Mouse (Mus musculus) right cerebral cortex, postnatal 36 days (tissue): ENCODE measurements at regions not wholly inside any gene's neighbourhood (a gene's known extent, or its start where the extent isn't known, plus 50 kb on each side); places are given as distances from the start of the nearest gene placed in this dataset.

Experiments
- DNase-seq, 2 experiments: peaks; one replicate each; pipeline ENCODE4 v3.0.0; 2022; ENCODE audit warnings: low spot score in 2 of 2, mixed read lengths in 1 of 2

- DNase-seq = no peak
These were observed 364.1 kb upstream of the Pik3r1 start for GRCm38 (mm10) chr13:102132154-102132553.

GRCm38 (mm10) chr13:102132696-102133095 lies 364.7 kb upstream of the Pik3r1 start:
- no peak for DNase-seq

GRCm38 (mm10) chr13:102135210-102135609 lies 367.2 kb upstream of the Pik3r1 start:
- DNase-seq = no peak

GRCm38 (mm10) chr13:102142986-102143385 lies 375.0 kb upstream of the Pik3r1 start:
- no peak for DNase-seq

DNA sequence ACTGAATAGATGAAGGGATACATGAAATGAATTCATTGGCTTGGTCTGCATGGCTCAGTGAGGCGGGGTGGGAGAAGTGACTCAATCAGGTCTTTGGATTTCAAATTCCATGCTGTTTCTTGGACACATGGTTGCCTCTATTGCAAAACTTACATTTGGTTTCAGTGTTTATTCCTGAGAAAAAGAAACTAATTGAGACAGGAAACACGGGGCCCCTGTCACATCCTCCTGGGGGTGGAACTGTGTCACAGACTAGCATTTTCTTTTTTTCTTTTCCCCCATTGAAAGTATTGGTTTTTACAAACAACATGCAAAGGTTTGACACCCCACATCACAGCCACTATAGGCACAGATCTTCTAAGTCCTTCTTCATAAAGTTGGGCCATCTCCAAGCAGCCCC lies 375.8 kb upstream of the Pik3r1 start:
- DNase-seq = no peak

DNA sequence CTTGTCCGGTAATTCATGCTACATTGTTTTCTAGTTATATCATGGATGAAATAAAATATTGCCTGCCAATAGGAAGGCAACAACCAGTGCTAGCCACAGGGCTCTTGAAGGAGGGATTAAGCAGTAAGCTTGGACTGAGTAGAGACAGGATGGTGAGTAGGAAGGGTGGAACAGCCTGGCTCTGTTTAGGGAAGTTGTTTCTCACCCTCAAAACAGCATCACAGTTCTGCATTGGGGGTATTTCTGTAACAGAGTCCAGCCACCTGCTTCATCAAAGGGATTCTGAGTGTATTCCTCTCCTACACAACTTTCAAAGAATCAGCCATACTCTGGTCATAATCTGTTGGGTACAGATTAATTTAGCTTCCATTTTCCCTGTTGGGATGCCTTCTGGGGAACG lies 380.0 kb upstream of the Pik3r1 start:
- DNase-seq = peak in 1 of 2 experiments; percentile 4

- no peak for DNase-seq
These were observed 386.0 kb upstream of the Pik3r1 start for GRCm38 (mm10) chr13:102153785-102154608.

- DNase-seq = no peak
These were observed 386.5 kb upstream of the Pik3r1 start for GRCm38 (mm10) chr13:102154609-102154899.

GRCm38 (mm10) chr13:102157369-102158130 lies 389.5 kb upstream of the Pik3r1 start:
- no peak for DNase-seq

DNA sequence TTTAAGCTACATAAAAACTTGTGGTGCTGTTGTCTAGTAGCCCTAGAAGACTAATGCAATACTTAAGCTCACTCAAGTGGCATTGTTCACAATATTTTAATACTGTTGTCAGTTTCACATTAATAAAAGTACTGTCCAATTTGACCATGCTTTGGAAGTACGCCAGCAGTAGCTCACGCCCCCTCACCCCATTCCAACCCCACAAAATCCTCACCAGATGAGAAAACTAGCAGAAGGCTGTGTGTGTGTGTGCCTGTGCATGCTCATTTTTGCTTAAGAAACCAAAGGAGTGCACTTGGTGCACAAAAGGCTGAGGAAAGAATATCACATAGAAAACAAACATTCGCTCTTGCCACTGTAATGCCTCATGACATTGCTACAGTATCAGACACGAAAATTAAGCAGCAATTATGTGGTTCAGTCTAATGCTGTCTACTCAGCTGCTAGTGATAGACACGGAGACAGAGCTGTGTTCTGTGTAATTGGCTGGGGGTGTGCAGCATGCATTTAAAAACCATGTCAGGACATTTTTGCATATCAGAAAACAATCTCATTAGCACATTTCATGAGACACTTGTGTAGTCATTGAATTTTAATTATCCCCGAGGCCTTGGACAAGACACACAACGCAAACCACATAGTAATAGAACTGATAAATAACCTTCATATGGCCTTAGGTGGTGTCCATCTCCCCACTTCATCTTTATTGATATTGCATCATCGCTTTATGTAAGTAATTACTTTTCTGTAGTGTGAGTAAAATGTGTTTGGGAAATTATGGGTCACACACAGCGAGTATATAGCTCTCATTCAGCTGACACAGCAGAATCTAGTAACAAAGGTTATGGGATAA lies 405.6 kb upstream of the Pik3r1 start:
- DNase-seq = no peak

DNA sequence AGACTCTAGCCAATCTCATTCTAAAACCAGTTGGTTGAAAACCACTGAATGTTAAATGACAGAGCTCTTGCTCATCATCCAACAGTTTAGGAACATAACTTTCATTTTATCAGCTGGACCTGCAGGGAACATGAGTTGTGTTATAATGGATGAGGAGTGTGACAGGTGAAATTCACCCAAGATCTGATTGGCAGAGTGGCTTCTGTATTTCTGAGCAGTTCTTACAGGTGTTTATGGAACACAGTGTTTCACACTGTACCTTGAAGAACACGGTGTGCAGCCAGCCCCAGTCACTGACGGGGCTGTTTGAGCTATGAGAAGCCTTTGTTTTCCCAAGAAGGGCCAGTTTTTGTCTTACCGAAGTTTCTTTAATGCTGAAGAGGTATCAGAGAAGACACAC lies 406.4 kb upstream of the Pik3r1 start:
- no peak for DNase-seq

DNA sequence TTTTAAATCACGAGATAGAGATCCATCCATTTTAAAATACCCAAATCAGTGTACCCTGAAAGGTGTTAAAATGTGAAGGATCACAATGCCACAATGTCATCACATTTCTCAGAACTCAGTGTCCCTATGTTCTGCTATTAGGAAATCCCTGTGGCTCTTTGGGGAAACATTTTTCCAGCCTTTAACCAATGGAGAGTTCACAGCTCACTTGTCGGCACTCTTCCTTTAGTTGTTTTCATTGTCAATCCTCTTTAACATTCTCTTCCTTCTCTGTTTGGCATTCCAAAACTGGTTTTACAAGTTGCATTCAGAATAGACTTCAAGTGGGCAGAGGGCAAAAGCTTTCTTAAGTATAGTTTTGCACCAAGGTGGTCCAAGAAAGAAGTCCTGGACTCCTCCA lies 406.9 kb upstream of the Pik3r1 start:
- no peak for DNase-seq

DNA sequence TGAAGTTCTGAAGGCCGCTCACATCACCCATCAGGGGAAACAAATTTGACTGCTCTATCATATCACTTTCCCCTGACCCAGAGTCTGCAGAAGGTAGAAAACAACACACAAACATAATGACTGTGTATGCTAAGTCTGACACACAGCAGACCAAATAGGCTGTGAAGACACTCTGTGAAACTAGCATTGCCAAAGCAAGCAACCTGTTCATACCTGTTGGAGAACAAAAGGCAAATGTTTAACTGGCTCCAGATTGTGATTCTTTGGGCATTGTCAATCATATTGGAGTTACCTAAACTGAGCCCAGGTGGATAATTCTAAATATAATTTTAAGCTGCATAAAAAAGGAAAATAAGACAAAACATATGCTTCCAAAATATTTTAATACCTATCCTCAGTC lies 407.4 kb upstream of the Pik3r1 start:
- DNase-seq = no peak

- no peak for DNase-seq
These were observed 408.4 kb upstream of the Pik3r1 start for GRCm38 (mm10) chr13:102176456-102176855.

- no peak for DNase-seq
These were observed 426.7 kb upstream of the Pik3r1 start for GRCm38 (mm10) chr13:102194716-102195115.

GRCm38 (mm10) chr13:102202301-102202700 lies 434.3 kb upstream of the Pik3r1 start:
- DNase-seq = no peak

DNA sequence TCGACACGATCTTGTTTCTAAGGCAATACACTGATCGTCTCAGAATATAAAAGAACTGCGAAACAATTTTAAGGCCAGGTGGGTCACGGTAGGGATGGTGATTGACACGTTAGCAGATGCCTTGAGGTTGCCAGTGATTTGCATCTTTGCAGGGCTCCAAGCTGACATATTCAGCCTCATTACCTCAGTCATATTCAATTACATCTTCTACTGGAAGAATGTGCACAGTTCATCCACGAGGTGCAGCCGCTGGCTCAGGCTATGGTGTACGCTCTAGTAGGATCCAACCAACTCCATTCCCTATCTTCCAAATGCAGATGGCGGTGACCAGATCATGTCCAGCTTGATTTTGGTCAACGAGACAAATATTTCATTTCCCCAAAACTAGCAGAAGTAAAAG lies 450.5 kb upstream of the Pik3r1 start:
- DNase-seq = no peak

GRCm38 (mm10) chr13:102231048-102231447 lies 462.3 kb upstream of the Cd180 start:
- no peak for DNase-seq

DNA sequence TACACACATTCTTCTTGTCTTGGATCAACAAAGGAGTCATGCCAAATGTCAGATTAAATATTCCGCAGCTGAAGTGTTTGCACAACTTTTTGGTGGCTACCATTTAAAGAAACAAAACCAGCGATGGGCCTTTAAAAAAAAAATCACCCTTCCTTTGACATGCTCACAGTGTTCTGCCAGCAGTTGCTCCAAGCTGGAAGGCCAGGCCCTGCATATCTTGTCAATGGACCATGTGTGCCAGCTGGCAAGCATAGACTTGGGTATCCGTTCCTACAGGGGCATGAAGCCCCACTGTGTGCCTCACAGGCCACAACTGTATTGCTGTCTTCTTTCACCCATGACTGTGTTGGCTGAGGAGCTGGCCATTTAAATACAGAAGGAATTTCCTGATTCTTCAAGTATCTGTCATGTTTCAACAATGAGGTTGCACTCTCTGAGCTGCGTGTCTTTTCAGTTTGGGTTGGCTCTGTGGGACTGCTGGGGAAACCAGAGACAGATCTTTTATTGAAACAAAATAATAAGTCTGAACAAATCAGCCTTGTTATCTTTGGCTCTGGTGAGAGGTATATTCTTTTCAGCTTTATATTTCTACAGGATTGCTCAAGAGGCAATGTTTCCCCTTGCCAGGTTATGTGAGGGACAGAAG lies 460.9 kb upstream of the Cd180 start:
- DNase-seq = peak in 1 of 2 experiments; percentile 3

GRCm38 (mm10) chr13:102250884-102251283 lies 442.5 kb upstream of the Cd180 start:
- DNase-seq = no peak

DNA sequence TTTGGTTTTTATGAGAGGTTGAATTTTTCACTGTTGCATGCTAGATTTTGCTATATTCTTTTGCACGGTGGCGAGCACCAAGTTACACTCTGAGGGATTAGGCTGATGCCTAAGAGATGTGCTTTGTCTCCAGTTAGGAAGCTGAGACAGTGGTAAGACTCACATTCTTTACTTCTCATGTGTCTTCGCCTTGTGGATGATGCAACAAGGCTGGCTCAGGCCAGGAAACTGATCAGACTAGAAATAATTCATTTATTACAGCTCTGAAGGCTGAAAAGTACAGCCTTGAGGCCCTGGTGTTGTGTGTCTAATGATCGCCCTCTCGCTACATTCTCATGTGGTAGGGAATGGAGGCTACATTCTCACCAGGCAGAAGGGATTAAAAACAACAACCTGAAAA lies 441.6 kb upstream of the Cd180 start:
- DNase-seq = no peak
